Mouse (Mus musculus) testis, adult 2 months (tissue): ENCODE measurements around the gene Slc20a1. TPM values are rescaled to one million over a fixed set of nuclear protein-coding genes. Genes with fewer than 3 reads are reported as not detected.

Source experiments
- H3K27ac ChIP-seq: fragments of 200-500 bp; 2 replicates; pipeline ENCODE4 v1.5.1; 2012; ENCODE audit warnings: low read depth, low read length; ENCODE audit not compliant: control insufficient read depth, insufficient read depth
- H3K27me3 ChIP-seq: fragments of 200-500 bp; 2 replicates; pipeline ENCODE4 v1.6.1; 2012; ENCODE audit warnings: mild to moderate bottlenecking, low read length, moderate library complexity; ENCODE audit not compliant: control insufficient read depth, insufficient read depth
- H3K36me3 ChIP-seq: fragments of 200-500 bp; 2 replicates; pipeline ENCODE4 v1.6.1; 2012; ENCODE audit warnings: mild to moderate bottlenecking, low read length; ENCODE audit not compliant: control insufficient read depth, insufficient read depth
- H3K4me1 ChIP-seq: fragments of 200-500 bp; 2 replicates; pipeline ENCODE4 v1.6.1; 2012; ENCODE audit warnings: low read length; ENCODE audit not compliant: control insufficient read depth, insufficient read depth
- H3K4me3 ChIP-seq: fragments of 200-500 bp; 2 replicates; pipeline ENCODE4 v1.5.1; 2012; ENCODE audit warnings: low read depth, mild to moderate bottlenecking, low read length, moderate library complexity, mixed read lengths; ENCODE audit not compliant: control insufficient read depth
- CTCF ChIP-seq: fragments of 200-500 bp; IDR thresholded peaks from 2 replicates; pipeline ENCODE4 v1.5.1; 2012; ENCODE audit warnings: low read depth, mild to moderate bottlenecking, inconsistent platforms, low read length, moderate library complexity; ENCODE audit not compliant: control insufficient read depth, insufficient read depth, insufficient replicate concordance
- POLR2A ChIP-seq: fragments of 200-500 bp; IDR thresholded peaks from 2 replicates; pipeline ENCODE4 v1.6.1; 2012; ENCODE audit warnings: low read depth, mild to moderate bottlenecking, inconsistent platforms, low read length, moderate library complexity; ENCODE audit not compliant: control insufficient read depth
- polyA plus RNA-seq: library from polyadenylated mRNA; depleted of rRNA; stranded (reverse); fragments of >200 nt; gene quantifications from 2 replicates; pipeline ENCODE4 v1.2.3, GENCODE M21; 2012; rRNA removed

Gene Slc20a1
- polyA plus RNA-seq, 1 experiment: 14.9 TPM

GRCm38 (mm10) chr2:129258475-129259211 is 60.1 kb downstream of the Slc20a1 start:
- TF ChIP-seq POLR2A (no peak), CTCF (peak; percentile 26; the same call in 1 of the 2 replicates)
- Histone ChIP-seq H3K27me3 (no peaks in the 10 kb centered on the region), H3K4me1 (no peaks in the 10 kb centered on the region), H3K4me3 (no peak overlapping the region), H3K36me3 (no peaks in the 10 kb centered on the region), H3K27ac (no peak overlapping the region)

- TF ChIP-seq CTCF (no peak), POLR2A (no peak)
- H3K36me3 ChIP-seq: no peaks in the 10 kb centered on the region
- H3K4me1 ChIP-seq: no peaks in the 10 kb centered on the region
- no peaks in the 10 kb centered on the region for H3K27me3 ChIP-seq
- no peak overlapping the region for H3K27ac ChIP-seq
- H3K4me3 ChIP-seq: no peak overlapping the region
Observed at GRCm38 (mm10) chr2:129260646-129261045, 62.1 kb downstream of the Slc20a1 start.

Other genes starting within 250 kb of the Slc20a1 start
- gene Zc3h6, start 231.4 kb upstream of the Slc20a1 start, polyA plus RNA-seq: 2.5 and 3.1 TPM in 2 replicates
- 29.2 and 34.2 TPM in 2 replicates for gene Gm10762, start 231.0 kb upstream of the Slc20a1 start, polyA plus RNA-seq
- gene Vinac1, start 150.6 kb upstream of the Slc20a1 start, polyA plus RNA-seq: 1.6 and 1.7 TPM in 2 replicates
- gene Ttl, start 132.8 kb upstream of the Slc20a1 start, polyA plus RNA-seq: 0.43 and 0.54 TPM in 2 replicates
- 4.5 and 4.9 TPM in 2 replicates for gene Polr1b, start 97.8 kb upstream of the Slc20a1 start, polyA plus RNA-seq
- 16.7 and 17.2 TPM in 2 replicates for gene Chchd5, start 69.1 kb upstream of the Slc20a1 start, polyA plus RNA-seq
- gene Ckap2l, start 98.4 kb downstream of the Slc20a1 start, polyA plus RNA-seq: 10.2 and 11.6 TPM in 2 replicates
- gene Il1a, start 111.2 kb downstream of the Slc20a1 start, polyA plus RNA-seq: 0.11 and 0.22 TPM in 2 replicates
- gene Il1b, start 172.4 kb downstream of the Slc20a1 start, polyA plus RNA-seq: 0.38 and 0.64 TPM in 2 replicates